Mouse (Mus musculus) large intestine, adult 2 months (tissue): ENCODE data around the gene Znrf4. TPM values are rescaled to one million over a fixed set of nuclear protein-coding genes. Genes with fewer than 3 reads are reported as not detected.

Experiments
- DNase-seq: peaks from one replicate; pipeline ENCODE4 v3.0.0-alpha.2; 2012; ENCODE audit warnings: low read depth, low spot score
- whole genome bisulfite sequencing: fragments of 180-500 bp; shearing (Covaris S2); methylation state at CpG from one replicate; pipeline ENCODE4 v1.1.7; 2018; 5-methylcytosine and 5-hydroxymethylcytosine counted together
- polyA plus RNA-seq: library from polyadenylated mRNA; depleted of rRNA; stranded (reverse); fragments of >200 nt; gene quantifications from 2 replicates; pipeline ENCODE4 v1.2.3, GENCODE M21; 2012

Gene Znrf4
- polyA plus RNA-seq, 1 experiment, result not detected

- DNase-seq, result no peak
- 54% methylated on average over 8 of the region's 8 CpGs for WGBS
These were observed 25.7 kb upstream of the Znrf4 start for GRCm38 (mm10) chr17:56537912-56538311.

- 67% methylated on average over 3 of the region's 3 CpGs for WGBS
These were observed 24.6 kb upstream of the Znrf4 start for GRCm38 (mm10) chr17:56536874-56537273.

GRCm38 (mm10) chr17:56536192-56536591 lies 24.0 kb upstream of the Znrf4 start:
- WGBS, result 67% methylated on average over 14 of the region's 14 CpGs
- DNase-seq, result no peak

More at GRCm38 (mm10) chr17:56536874-56537273, 24.6 kb upstream of the Znrf4 start:
- DNase-seq, result no peak

- no peak for DNase-seq
- WGBS, result 43% methylated on average over 4 of the region's 4 CpGs
These were observed 12.7 kb upstream of the Znrf4 start for GRCm38 (mm10) chr17:56524943-56525342.

GRCm38 (mm10) chr17:56522744-56523143 lies 10.5 kb upstream of the Znrf4 start:
- 51% methylated on average over 1 of the region's 1 CpGs for WGBS
- no peak for DNase-seq

GRCm38 (mm10) chr17:56515690-56516410 lies 3.6 kb upstream of the Znrf4 start:
- DNase-seq, result no peak
- WGBS, result 17% methylated on average over 13 of the region's 13 CpGs

- WGBS, result 43% methylated on average over 12 of the region's 12 CpGs
- DNase-seq, result no peak
These were observed 2.7 kb upstream of the Znrf4 start for GRCm38 (mm10) chr17:56514916-56515315.

GRCm38 (mm10) chr17:56514330-56514729 lies 2.1 kb upstream of the Znrf4 start:
- DNase-seq, result no peak

- 27% methylated on average over 29 of the region's 29 CpGs for WGBS
- DNase-seq, result no peak
These were observed 532 bp downstream of the Znrf4 start for GRCm38 (mm10) chr17:56511707-56512090.

- WGBS, result 6% methylated on average over 60 of the region's 60 CpGs
- DNase-seq, result no peak
These were observed 1.1 kb downstream of the Znrf4 start for GRCm38 (mm10) chr17:56510970-56511706.

- DNase-seq, result no peak
- WGBS, result 29% methylated on average over 27 of the region's 27 CpGs
These were observed 1.7 kb downstream of the Znrf4 start for GRCm38 (mm10) chr17:56510473-56510969.

- 18% methylated on average over 30 of the region's 37 CpGs for WGBS
- no peak for DNase-seq
These were observed 2.3 kb downstream of the Znrf4 start for GRCm38 (mm10) chr17:56509707-56510472.

GRCm38 (mm10) chr17:56509021-56509640 lies 3.1 kb downstream of the Znrf4 start:
- no peak for DNase-seq
- 72% methylated on average over 10 of the region's 10 CpGs for WGBS

- WGBS, result under 1% methylated on average over 42 of the region's 42 CpGs
- DNase-seq, result peak; percentile 95
These were observed 4.8 kb downstream of the Znrf4 start for GRCm38 (mm10) chr17:56507161-56508068.

GRCm38 (mm10) chr17:56506417-56507065 lies 5.7 kb downstream of the Znrf4 start:
- no peak for DNase-seq
- 66% methylated on average over 15 of the region's 15 CpGs for WGBS

GRCm38 (mm10) chr17:56505401-56505800 lies 6.8 kb downstream of the Znrf4 start:
- no peak for DNase-seq
- WGBS, result 92% methylated on average over 10 of the region's 10 CpGs

- DNase-seq, result no peak
- 36% methylated on average over 9 of the region's 9 CpGs for WGBS
These were observed 9.7 kb downstream of the Znrf4 start for GRCm38 (mm10) chr17:56502526-56502925.
